Mouse (Mus musculus): ENCODE measurements around the gene Hils1. TPM values are rescaled to one million over a fixed set of nuclear protein-coding genes. Genes with fewer than 3 reads are reported as not detected.
A peak's percentile ranks its signal among the peaks of the same experiment; 100 is the strongest.

Gene Hils1
- polyA plus RNA-seq, 1 experiment from 2014 or later: not detected

GRCm38 (mm10) chr11:94978178-94978915 is 11.0 kb downstream of the Hils1 start:
- no peak overlapping the region for H3K9ac ChIP-seq (ENCODE audit: low read length)
- H3K4me3 ChIP-seq (ENCODE audit: low read length): peak overlapping the region; percentile 14; the same call in 1 of the 2 replicates
- peaks cover 4% of the 10 kb centered on the region; the same call in 1 of the 2 replicates for H3K4me1 ChIP-seq (replicated peaks; ENCODE audit: control insufficient read depth, insufficient read depth, low read length)

GRCm38 (mm10) chr11:94978947-94979346 is 11.6 kb downstream of the Hils1 start:
- no peaks in the 10 kb centered on the region for H3K27me3 ChIP-seq (ENCODE audit: control insufficient read depth, insufficient read depth, low read depth, low read length)
- H3K9me3 ChIP-seq (ENCODE audit: control insufficient read depth, low read length): no peaks in the 10 kb centered on the region
- H3K4me3 ChIP-seq (ENCODE audit: low read length): peak overlapping the region; percentile 23
- H3K4me1 ChIP-seq (replicated peaks; ENCODE audit: control insufficient read depth, insufficient read depth, low read length): peaks cover 4% of the 10 kb centered on the region; the same call in 1 of the 2 replicates
- H3K27ac ChIP-seq (ENCODE audit: low read length): no peak overlapping the region
- H3K4me2 ChIP-seq (ENCODE audit: low read depth, low read length): peak overlapping the region; percentile 37
- H3K9ac ChIP-seq (ENCODE audit: low read length): 0 out of 2 replicates have a peak overlapping the region, but pooled peaks have one; percentile 5
- under 1% methylated on average over 20 of the region's 20 CpGs for WGBS
- peak; percentile 97 for ATAC-seq (ENCODE audit: low read depth)
- no peaks in the 10 kb centered on the region for H3K36me3 ChIP-seq (ENCODE audit: control insufficient read depth, insufficient read depth, low read length)

More at GRCm38 (mm10) chr11:94978178-94978915, 11.0 kb downstream of the Hils1 start:
- Histone ChIP-seq H3K4me2 (ENCODE audit: low read depth, low read length) (peak overlapping the region; percentile 37), H3K9me3 (ENCODE audit: control insufficient read depth, low read length) (no peaks in the 10 kb centered on the region), H3K36me3 (ENCODE audit: control insufficient read depth, insufficient read depth, low read length) (no peaks in the 10 kb centered on the region), H3K27me3 (ENCODE audit: control insufficient read depth, insufficient read depth, low read depth, low read length) (no peaks in the 10 kb centered on the region), H3K27ac (ENCODE audit: low read length) (no peak overlapping the region)
- WGBS: 39% methylated on average over 9 of the region's 9 CpGs
- ATAC-seq (ENCODE audit: low read depth): no peak; the same call in none of the 2 replicates

DNA sequence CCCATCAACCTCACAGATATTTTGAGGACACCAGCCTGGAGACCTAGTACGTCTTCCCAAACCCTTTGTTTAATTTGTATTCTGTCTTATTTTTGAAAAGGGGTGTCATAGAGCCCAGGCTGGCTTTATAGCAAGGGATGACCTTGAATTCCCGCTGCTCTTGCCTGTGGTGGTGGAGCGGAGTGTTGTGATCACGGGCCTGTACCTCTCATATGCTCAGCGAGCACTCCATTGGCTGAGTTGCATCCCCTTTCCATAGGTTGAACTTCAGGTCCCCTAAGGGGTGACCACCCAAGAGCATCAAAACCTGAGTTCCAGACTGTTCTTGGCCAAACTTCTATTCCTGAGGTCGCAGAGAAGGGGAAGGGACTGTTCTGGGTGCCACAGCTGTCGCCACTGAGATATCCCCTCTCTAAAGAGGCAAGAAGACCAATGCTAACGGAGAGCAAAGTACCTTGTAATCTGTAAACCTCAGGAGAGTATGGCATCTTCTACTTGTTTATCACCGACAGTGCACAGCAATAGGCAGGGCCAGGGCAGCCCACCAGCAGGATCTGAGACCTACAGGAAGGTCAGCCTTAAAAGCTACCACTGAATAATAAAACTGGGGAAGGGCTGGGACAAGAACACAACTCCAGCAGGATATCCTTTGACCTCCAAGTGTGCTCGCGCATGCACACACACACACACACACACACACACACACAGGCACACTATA is 12.2 kb downstream of the Hils1 start:
- H3K9me3 ChIP-seq (ENCODE audit: control insufficient read depth, low read length): no peaks in the 10 kb centered on the region

GRCm38 (mm10) chr11:94985140-94985539 is 17.7 kb downstream of the Hils1 start:
- no peaks in the 10 kb centered on the region for H3K9me3 ChIP-seq (ENCODE audit: control insufficient read depth, low read length)
- H3K36me3 ChIP-seq (ENCODE audit: control insufficient read depth, insufficient read depth, low read length): no peaks in the 10 kb centered on the region
- no peak overlapping the region for H3K4me2 ChIP-seq (ENCODE audit: low read depth, low read length)
- no peak overlapping the region for H3K4me3 ChIP-seq (ENCODE audit: low read length)
- no peak for ATAC-seq (ENCODE audit: low read depth)
- no peak overlapping the region for H3K9ac ChIP-seq (ENCODE audit: low read length)
- 32% methylated on average over 1 of the region's 1 CpGs for WGBS
- no peak overlapping the region for H3K27ac ChIP-seq (ENCODE audit: low read length)
- peaks cover 20% of the 10 kb centered on the region for H3K4me1 ChIP-seq (replicated peaks; ENCODE audit: control insufficient read depth, insufficient read depth, low read length)
- no peaks in the 10 kb centered on the region for H3K27me3 ChIP-seq (ENCODE audit: control insufficient read depth, insufficient read depth, low read depth, low read length)

More for the DNA sequence above, 12.2 kb downstream of the Hils1 start:
- Histone ChIP-seq H3K4me1 (replicated peaks; ENCODE audit: control insufficient read depth, insufficient read depth, low read length) (peaks cover 4% of the 10 kb centered on the region; the same call in 1 of the 2 replicates), H3K27me3 (ENCODE audit: control insufficient read depth, insufficient read depth, low read depth, low read length) (no peaks in the 10 kb centered on the region), H3K9ac (ENCODE audit: low read length) (0 out of 2 replicates have a peak overlapping the region, but pooled peaks have one; percentile 5), H3K36me3 (ENCODE audit: control insufficient read depth, insufficient read depth, low read length) (no peaks in the 10 kb centered on the region), H3K27ac (ENCODE audit: low read length) (no peak overlapping the region), H3K4me3 (ENCODE audit: low read length) (no peak overlapping the region), H3K4me2 (ENCODE audit: low read depth, low read length) (peak overlapping the region; percentile 37; the same call in 1 of the 2 replicates)
- peak; percentile 10; the same call in 1 of the 2 replicates for ATAC-seq (ENCODE audit: low read depth)
- WGBS: 75% methylated on average over 11 of the region's 11 CpGs

GRCm38 (mm10) chr11:94985822-94986221 is 18.4 kb downstream of the Hils1 start:
- no peak for ATAC-seq (ENCODE audit: low read depth)
- Histone ChIP-seq H3K27ac (ENCODE audit: low read length) (no peak overlapping the region), H3K4me2 (ENCODE audit: low read depth, low read length) (no peak overlapping the region), H3K9me3 (ENCODE audit: control insufficient read depth, low read length) (no peaks in the 10 kb centered on the region), H3K9ac (ENCODE audit: low read length) (no peak overlapping the region), H3K4me3 (ENCODE audit: low read length) (no peak overlapping the region), H3K4me1 (replicated peaks; ENCODE audit: control insufficient read depth, insufficient read depth, low read length) (peaks cover 25% of the 10 kb centered on the region), H3K36me3 (ENCODE audit: control insufficient read depth, insufficient read depth, low read length) (no peaks in the 10 kb centered on the region), H3K27me3 (ENCODE audit: control insufficient read depth, insufficient read depth, low read depth, low read length) (no peaks in the 10 kb centered on the region)
- WGBS: 63% methylated on average over 5 of the region's 5 CpGs

GRCm38 (mm10) chr11:94986435-94986834 is 19.0 kb downstream of the Hils1 start:
- H3K36me3 ChIP-seq (ENCODE audit: control insufficient read depth, insufficient read depth, low read length): no peaks in the 10 kb centered on the region
- no peak for ATAC-seq (ENCODE audit: low read depth)
- H3K9me3 ChIP-seq (ENCODE audit: control insufficient read depth, low read length): no peaks in the 10 kb centered on the region
- no peak overlapping the region for H3K4me3 ChIP-seq (ENCODE audit: low read length)
- peaks cover 25% of the 10 kb centered on the region for H3K4me1 ChIP-seq (replicated peaks; ENCODE audit: control insufficient read depth, insufficient read depth, low read length)
- H3K4me2 ChIP-seq (ENCODE audit: low read depth, low read length): no peak overlapping the region
- H3K27ac ChIP-seq (ENCODE audit: low read length): no peak overlapping the region
- WGBS: 44% methylated on average over 2 of the region's 2 CpGs
- H3K9ac ChIP-seq (ENCODE audit: low read length): no peak overlapping the region
- H3K27me3 ChIP-seq (ENCODE audit: control insufficient read depth, insufficient read depth, low read depth, low read length): no peaks in the 10 kb centered on the region

GRCm38 (mm10) chr11:94987341-94987740 is 19.9 kb downstream of the Hils1 start:
- Histone ChIP-seq H3K9me3 (ENCODE audit: control insufficient read depth, low read length) (no peaks in the 10 kb centered on the region), H3K4me3 (ENCODE audit: low read length) (no peak overlapping the region), H3K27me3 (ENCODE audit: control insufficient read depth, insufficient read depth, low read depth, low read length) (no peaks in the 10 kb centered on the region), H3K9ac (ENCODE audit: low read length) (no peak overlapping the region), H3K4me1 (replicated peaks; ENCODE audit: control insufficient read depth, insufficient read depth, low read length) (peaks cover 28% of the 10 kb centered on the region), H3K36me3 (ENCODE audit: control insufficient read depth, insufficient read depth, low read length) (no peaks in the 10 kb centered on the region), H3K27ac (ENCODE audit: low read length) (no peak overlapping the region), H3K4me2 (ENCODE audit: low read depth, low read length) (no peak overlapping the region)
- ATAC-seq (ENCODE audit: low read depth): no peak
- WGBS: 43% methylated on average over 6 of the region's 6 CpGs

- no peaks in the 10 kb centered on the region for H3K27me3 ChIP-seq (ENCODE audit: control insufficient read depth, insufficient read depth, low read depth, low read length)
- no peak overlapping the region for H3K4me3 ChIP-seq (ENCODE audit: low read length)
- ATAC-seq (ENCODE audit: low read depth): no peak
- no peaks in the 10 kb centered on the region for H3K9me3 ChIP-seq (ENCODE audit: control insufficient read depth, low read length)
- H3K9ac ChIP-seq (ENCODE audit: low read length): no peak overlapping the region
- H3K36me3 ChIP-seq (ENCODE audit: control insufficient read depth, insufficient read depth, low read length): no peaks in the 10 kb centered on the region
- 83% methylated on average over 8 of the region's 8 CpGs for WGBS
- H3K4me2 ChIP-seq (ENCODE audit: low read depth, low read length): no peak overlapping the region
- no peak overlapping the region for H3K27ac ChIP-seq (ENCODE audit: low read length)
- H3K4me1 ChIP-seq (replicated peaks; ENCODE audit: control insufficient read depth, insufficient read depth, low read length): peaks cover 29% of the 10 kb centered on the region
These were observed 20.5 kb downstream of the Hils1 start for GRCm38 (mm10) chr11:94987851-94988250.

Measured in lung, embryonic 16.5 days (tissue).